Mouse (Mus musculus): ENCODE data around the gene Pdlim5. TPM values are rescaled to one million over a fixed set of nuclear protein-coding genes. Genes with fewer than 3 reads are reported as not detected.
A peak's percentile ranks its signal among the peaks of the same experiment; 100 is the strongest.

Gene Pdlim5
- polyA plus RNA-seq, 1 experiment from 2014 or later = 9.4 TPM

DNA sequence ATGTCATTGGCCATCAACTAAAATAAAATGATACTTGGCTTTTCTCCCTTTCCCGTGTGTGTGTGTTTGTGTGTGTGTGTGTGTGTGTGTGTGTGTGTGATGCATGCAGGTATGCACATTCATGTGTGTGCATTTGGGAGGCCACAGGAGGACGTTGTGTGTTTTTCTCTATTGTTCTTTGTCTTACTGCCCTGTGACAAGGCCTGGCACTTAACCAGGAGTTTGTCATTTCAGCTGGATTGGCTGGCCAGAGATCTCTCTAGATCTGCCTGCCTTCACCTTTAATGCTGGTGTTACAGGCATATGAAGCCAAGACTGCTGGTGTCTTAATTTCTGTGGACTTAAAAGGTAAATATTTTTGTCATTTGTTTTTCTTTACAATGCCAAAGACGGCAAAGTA is 22.5 kb upstream of the Pdlim5 start:
- Histone ChIP-seq H3K4me2 (ENCODE audit: low read depth, low read length) (no peak overlapping the region), H3K4me3 (ENCODE audit: low read depth, low read length) (no peak overlapping the region), H3K27ac (ENCODE audit: low read depth) (no peak overlapping the region), H3K36me3 (replicated peaks; ENCODE audit: insufficient read depth, low read length) (no peaks in the 10 kb centered on the region), H3K27me3 (ENCODE audit: insufficient read depth, low read length) (no peaks in the 10 kb centered on the region), H3K9ac (replicated peaks) (no peak overlapping the region), H3K9me3 (ENCODE audit: low read length) (no peaks in the 10 kb centered on the region), H3K4me1 (ENCODE audit: insufficient read depth) (no peaks in the 10 kb centered on the region)
- ATAC-seq = no peak
- DNase-seq = no peak
- 48% methylated on average over 3 of the region's 3 CpGs for WGBS (ENCODE audit: insufficient replicate concordance)
- TF ChIP-seq CTCF (IDR thresholded peaks at IDR 0.05; ENCODE audit: low read depth) (no peak), EP300 (IDR thresholded peaks at IDR 0.05; ENCODE audit: low read depth) (no peak)

DNA sequence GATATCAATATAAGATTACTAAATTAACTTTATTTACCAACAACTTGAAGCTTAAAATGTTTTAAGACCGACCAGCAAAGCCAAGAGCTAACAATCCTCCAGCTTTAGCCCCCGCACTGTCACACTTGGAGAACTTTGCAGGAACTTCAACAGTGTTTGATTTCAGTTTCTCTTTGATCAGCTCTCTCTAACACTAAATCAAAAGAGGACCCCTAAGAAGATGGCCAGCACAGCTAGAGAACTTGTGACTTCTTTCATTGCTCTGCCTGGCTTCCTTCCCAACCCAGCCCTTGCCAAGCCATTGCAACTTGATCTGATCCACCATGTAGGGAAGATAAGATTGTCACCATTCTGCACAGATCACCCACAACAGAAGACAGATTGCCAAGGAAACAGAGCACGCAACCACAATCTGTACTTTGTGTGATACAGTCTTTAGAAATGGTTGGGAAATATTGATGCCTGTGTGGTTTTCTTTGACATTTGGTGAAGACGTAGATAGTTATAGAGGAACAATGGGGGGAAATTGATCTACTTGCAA is 17.9 kb upstream of the Pdlim5 start:
- H3K4me1 ChIP-seq (ENCODE audit: insufficient read depth) = no peaks in the 10 kb centered on the region
- H3K27ac ChIP-seq (ENCODE audit: low read depth) = no peak overlapping the region
- no peak overlapping the region for H3K4me3 ChIP-seq (ENCODE audit: low read depth, low read length)
- H3K27me3 ChIP-seq (ENCODE audit: insufficient read depth, low read length) = no peaks in the 10 kb centered on the region
- TF ChIP-seq CTCF (IDR thresholded peaks at IDR 0.05; ENCODE audit: low read depth) (no peak), EP300 (IDR thresholded peaks at IDR 0.05; ENCODE audit: low read depth) (no peak)
- ATAC-seq (no peak), DNase-seq (no peak)
- WGBS (ENCODE audit: insufficient replicate concordance) = 60% methylated on average over 4 of the region's 4 CpGs
- H3K9ac ChIP-seq (replicated peaks) = no peak overlapping the region
- H3K9me3 ChIP-seq (ENCODE audit: low read length) = no peaks in the 10 kb centered on the region
- H3K4me2 ChIP-seq (ENCODE audit: low read depth, low read length) = no peak overlapping the region
- no peaks in the 10 kb centered on the region for H3K36me3 ChIP-seq (replicated peaks; ENCODE audit: insufficient read depth, low read length)

DNA sequence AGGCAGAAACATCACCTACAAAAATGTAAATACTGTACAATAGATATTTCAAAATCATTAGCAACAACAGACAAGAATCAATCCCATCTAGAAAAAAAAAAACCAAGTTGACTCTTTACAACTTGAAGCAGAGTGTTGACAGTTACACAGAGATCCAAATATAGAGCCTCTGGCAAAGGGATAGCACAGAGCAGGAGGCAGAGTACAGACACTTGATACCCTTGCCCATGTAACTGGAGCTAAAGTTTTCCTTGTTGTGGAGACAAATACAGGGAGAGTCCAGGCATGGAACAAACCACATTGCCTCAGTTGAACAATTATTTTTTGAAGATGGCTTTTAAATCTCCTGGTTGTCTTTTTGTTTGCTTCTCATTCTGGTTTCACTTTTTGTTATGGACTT is 15.4 kb upstream of the Pdlim5 start:
- H3K4me1 ChIP-seq (ENCODE audit: insufficient read depth) = no peaks in the 10 kb centered on the region
- ATAC-seq (no peak), DNase-seq (no peak)
- no peak overlapping the region for H3K4me3 ChIP-seq (ENCODE audit: low read depth, low read length)
- TF ChIP-seq CTCF (IDR thresholded peaks at IDR 0.05; ENCODE audit: low read depth) = no peak
- TF ChIP-seq EP300 (IDR thresholded peaks at IDR 0.05; ENCODE audit: low read depth) = no peak
- H3K9me3 ChIP-seq (ENCODE audit: low read length) = no peaks in the 10 kb centered on the region
- H3K4me2 ChIP-seq (ENCODE audit: low read depth, low read length) = no peak overlapping the region
- no peak overlapping the region for H3K9ac ChIP-seq (replicated peaks)
- H3K27me3 ChIP-seq (ENCODE audit: insufficient read depth, low read length) = no peaks in the 10 kb centered on the region
- H3K27ac ChIP-seq (ENCODE audit: low read depth) = no peak overlapping the region
- H3K36me3 ChIP-seq (replicated peaks; ENCODE audit: insufficient read depth, low read length) = no peaks in the 10 kb centered on the region

DNA sequence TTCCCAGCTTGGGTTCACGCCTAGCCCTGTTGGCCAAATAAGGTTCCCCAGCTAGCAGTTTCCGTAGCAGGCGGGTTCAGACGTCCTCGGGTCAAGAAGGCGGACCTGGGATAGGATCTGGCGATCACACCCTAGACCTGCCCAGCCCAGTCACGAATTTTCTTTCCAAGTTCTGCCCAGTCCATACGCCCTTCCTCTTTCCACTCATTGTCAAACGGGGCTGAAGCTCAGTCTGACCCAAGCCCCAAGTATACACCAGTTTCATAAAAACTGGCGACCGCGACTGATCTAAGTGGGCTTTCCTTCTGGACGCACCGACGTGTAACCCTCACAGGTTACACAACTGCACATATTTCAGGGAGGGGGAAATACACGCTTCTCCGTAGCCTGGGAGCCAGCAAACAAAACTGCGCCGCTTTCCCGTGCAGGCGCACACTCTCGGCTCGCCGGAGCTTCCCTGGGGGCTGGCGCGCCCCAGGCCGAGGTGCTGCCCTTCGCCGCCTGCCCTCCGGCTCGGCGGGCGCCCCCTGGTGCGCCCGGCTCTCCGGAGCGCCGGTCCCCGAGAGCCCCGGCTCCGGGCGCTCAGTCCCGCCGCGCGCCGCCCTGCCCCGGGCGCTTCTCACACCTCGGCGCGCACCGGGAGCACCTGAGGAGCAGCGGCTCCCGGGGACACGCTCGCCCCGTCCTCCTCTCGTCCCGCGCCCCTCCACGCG is 544 bp downstream of the Pdlim5 start:
- WGBS (ENCODE audit: insufficient replicate concordance) = under 1% methylated on average over 58 of the region's 64 CpGs
- Histone ChIP-seq H3K9ac (replicated peaks) (peak overlapping the region; percentile 83), H3K27ac (ENCODE audit: low read depth) (peak overlapping the region; percentile 95), H3K4me1 (ENCODE audit: insufficient read depth) (peaks cover 9% of the 10 kb centered on the region), H3K27me3 (ENCODE audit: insufficient read depth, low read length) (no peaks in the 10 kb centered on the region), H3K4me3 (ENCODE audit: low read depth, low read length) (peak overlapping the region; percentile 85), H3K9me3 (ENCODE audit: low read length) (no peaks in the 10 kb centered on the region), H3K36me3 (replicated peaks; ENCODE audit: insufficient read depth, low read length) (no peaks in the 10 kb centered on the region), H3K4me2 (ENCODE audit: low read depth, low read length) (peak overlapping the region; percentile 83)
- DNase-seq (peak; percentile 74), ATAC-seq (peak; percentile 75)
- TF ChIP-seq CTCF (IDR thresholded peaks at IDR 0.05; ENCODE audit: low read depth) (no peak), EP300 (IDR thresholded peaks at IDR 0.05; ENCODE audit: low read depth) (no peak)

DNA sequence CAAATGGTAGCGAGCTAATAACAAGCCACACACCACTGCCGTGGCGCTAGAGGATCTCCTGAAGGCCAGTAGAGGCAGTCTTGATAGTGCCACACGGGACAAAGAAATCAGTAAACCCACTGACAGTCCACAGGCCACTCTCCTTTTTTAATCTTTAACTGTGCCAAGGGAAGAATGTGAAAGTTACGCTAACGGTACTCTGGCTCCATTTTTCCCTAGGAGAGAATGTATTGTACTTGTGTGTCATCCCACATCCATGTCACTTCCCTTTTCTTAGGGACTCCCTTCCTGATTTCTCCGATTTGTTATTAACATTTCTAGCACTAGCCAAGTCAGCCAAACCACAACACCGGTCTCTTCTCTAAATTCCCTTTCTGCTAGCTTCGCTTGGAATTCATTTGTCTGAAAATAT is 1.5 kb downstream of the Pdlim5 start:
- peaks cover 9% of the 10 kb centered on the region for H3K4me1 ChIP-seq (ENCODE audit: insufficient read depth)
- TF ChIP-seq EP300 (IDR thresholded peaks at IDR 0.05; ENCODE audit: low read depth) (no peak), CTCF (IDR thresholded peaks at IDR 0.05; ENCODE audit: low read depth) (peak; percentile 10; the same call in 1 of the 2 replicates)
- DNase-seq (no peak), ATAC-seq (no peak)
- peak overlapping the region; percentile 95 for H3K27ac ChIP-seq (ENCODE audit: low read depth)
- peak overlapping the region; percentile 85 for H3K4me3 ChIP-seq (ENCODE audit: low read depth, low read length)
- H3K27me3 ChIP-seq (ENCODE audit: insufficient read depth, low read length) = no peaks in the 10 kb centered on the region
- 17% methylated on average over 9 of the region's 9 CpGs for WGBS (ENCODE audit: insufficient replicate concordance)
- peak overlapping the region; percentile 83 for H3K9ac ChIP-seq (replicated peaks)
- H3K9me3 ChIP-seq (ENCODE audit: low read length) = no peaks in the 10 kb centered on the region
- H3K4me2 ChIP-seq (ENCODE audit: low read depth, low read length) = peak overlapping the region; percentile 83
- no peaks in the 10 kb centered on the region for H3K36me3 ChIP-seq (replicated peaks; ENCODE audit: insufficient read depth, low read length)

DNA sequence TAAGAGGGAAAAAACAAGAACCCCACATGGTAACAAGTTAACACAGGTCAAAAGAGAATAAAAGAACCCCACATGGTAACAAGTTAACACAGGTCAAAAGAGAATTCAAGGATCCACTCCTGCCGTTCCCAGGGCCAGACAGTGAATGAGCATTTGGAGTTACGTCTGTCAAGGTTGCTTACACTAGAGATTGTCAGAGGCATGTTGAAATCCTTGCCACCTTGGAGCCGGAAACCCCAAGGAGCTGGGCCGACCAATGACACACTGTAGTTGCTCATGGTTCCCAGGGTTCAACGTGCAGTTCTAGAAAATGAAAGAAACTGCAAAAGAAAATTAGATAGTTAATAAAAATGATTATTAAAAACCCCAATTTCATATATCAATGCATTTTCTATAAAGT is 4.0 kb downstream of the Pdlim5 start:
- 0 out of 2 replicates have a peak, but pooled peaks cover 2% of the 10 kb centered on the region for H3K36me3 ChIP-seq (replicated peaks; ENCODE audit: insufficient read depth, low read length)
- H3K4me1 ChIP-seq (ENCODE audit: insufficient read depth) = peaks cover 9% of the 10 kb centered on the region
- H3K4me2 ChIP-seq (ENCODE audit: low read depth, low read length) = no peak overlapping the region
- H3K27me3 ChIP-seq (ENCODE audit: insufficient read depth, low read length) = no peaks in the 10 kb centered on the region
- WGBS (ENCODE audit: insufficient replicate concordance) = 75% methylated on average over 5 of the region's 5 CpGs
- H3K4me3 ChIP-seq (ENCODE audit: low read depth, low read length) = no peak overlapping the region
- H3K27ac ChIP-seq (ENCODE audit: low read depth) = no peak overlapping the region
- TF ChIP-seq CTCF (IDR thresholded peaks at IDR 0.05; ENCODE audit: low read depth) = no peak
- no peak for TF ChIP-seq EP300 (IDR thresholded peaks at IDR 0.05; ENCODE audit: low read depth)
- H3K9me3 ChIP-seq (ENCODE audit: low read length) = no peaks in the 10 kb centered on the region
- no peak overlapping the region for H3K9ac ChIP-seq (replicated peaks)
- ATAC-seq (no peak), DNase-seq (no peak)

Measured in liver, postnatal 0 days (tissue).